Mouse (Mus musculus): ENCODE results near the gene Aktip.

The Aktip gene

GRCm38 (mm10) chr8:91199876-91200275 is at the start of gene Aktip:
Gene Aktip, minus strand, starts transcription at chr8:91199976.
- no peak for DNase-seq

- DNase-seq, result peak; percentile 54
Measured at GRCm38 (mm10) chr8:91245821-91246454, 46.2 kb upstream of the Aktip start.

GRCm38 (mm10) chr8:91242721-91243120 is 42.9 kb upstream of the Aktip start:
- DNase-seq, result no peak

- DNase-seq, result peak; percentile 10
Measured at GRCm38 (mm10) chr8:91241873-91242519, 42.2 kb upstream of the Aktip start.

- DNase-seq, result no peak
Measured at GRCm38 (mm10) chr8:91241371-91241770, 41.6 kb upstream of the Aktip start.

- no peak for DNase-seq
Measured at GRCm38 (mm10) chr8:91237191-91237590, 37.4 kb upstream of the Aktip start.

GRCm38 (mm10) chr8:91234097-91234496 is 34.3 kb upstream of the Aktip start:
- DNase-seq, result no peak

GRCm38 (mm10) chr8:91227421-91227841 is 27.7 kb upstream of the Aktip start:
- no peak for DNase-seq

GRCm38 (mm10) chr8:91224227-91224626 is 24.5 kb upstream of the Aktip start:
- no peak for DNase-seq

GRCm38 (mm10) chr8:91221841-91222240 is 22.1 kb upstream of the Aktip start:
- DNase-seq, result no peak

GRCm38 (mm10) chr8:91218271-91218670 is 18.5 kb upstream of the Aktip start:
- DNase-seq, result no peak

- DNase-seq, result no peak
Measured at GRCm38 (mm10) chr8:91217062-91217905, 17.5 kb upstream of the Aktip start.

GRCm38 (mm10) chr8:91214287-91214686 is 14.5 kb upstream of the Aktip start:
- no peak for DNase-seq

GRCm38 (mm10) chr8:91212948-91213347 is 13.2 kb upstream of the Aktip start:
- no peak for DNase-seq

GRCm38 (mm10) chr8:91209658-91210057 is 9.9 kb upstream of the Aktip start:
- DNase-seq, result peak; percentile 11

- DNase-seq, result no peak
Measured at GRCm38 (mm10) chr8:91207676-91208075, 7.9 kb upstream of the Aktip start.

- no peak for DNase-seq
Measured at GRCm38 (mm10) chr8:91205897-91206296, 6.1 kb upstream of the Aktip start.

- no peak for DNase-seq
Measured at GRCm38 (mm10) chr8:91201184-91201583, 1.4 kb upstream of the Aktip start.

- DNase-seq, result no peak
Measured at GRCm38 (mm10) chr8:91198036-91198435, 1.7 kb downstream of the Aktip start.

GRCm38 (mm10) chr8:91197233-91197632 is 2.5 kb downstream of the Aktip start:
- peak; percentile 11 for DNase-seq

- DNase-seq, result no peak
Measured at GRCm38 (mm10) chr8:91196661-91197060, 3.1 kb downstream of the Aktip start.

GRCm38 (mm10) chr8:91194081-91194480 is 5.7 kb downstream of the Aktip start:
- no peak for DNase-seq

GRCm38 (mm10) chr8:91192941-91193340 is 6.8 kb downstream of the Aktip start:
- no peak for DNase-seq
